8 mouse cellular contexts compared by ENCODE assay signal in genomic region chr7:118489706-118490665, GRCm38 (mm10). TPM values are rescaled to one million over a fixed set of nuclear protein-coding genes. Genes with fewer than 3 reads are reported as not detected.
DNase-seq lines count a peak whose midpoint lies in the region; ATAC-seq lines count a peak whose summit lies in the region.

No protein-coding gene starts in this region.

- intact Hi-C loops in heart, postnatal 25 days (cut with DNase I), result no loop called here

- no peak overlapping the region for H3K4me2 ChIP-seq in midbrain, embryonic 11.5 days

- peaks cover 15% of the 10 kb centered on the region; the same call in 1 of the 2 replicates for H3K36me3 ChIP-seq in heart, embryonic 10.5 days
- no peaks in the 10 kb centered on the region for H3K36me3 ChIP-seq in hindbrain, embryonic 10.5 days
- no peaks in the 10 kb centered on the region for H3K36me3 ChIP-seq in midbrain, embryonic 11.5 days (ENCODE audit: control insufficient read depth, insufficient read depth, low read length)

- H3K9ac ChIP-seq in midbrain, embryonic 11.5 days (ENCODE audit: low read length), result no peak overlapping the region

- peak; percentile 8; the same call in 1 of the 2 replicates for ATAC-seq in midbrain, embryonic 11.5 days (ENCODE audit: low FRiP score)

- H3K4me3 ChIP-seq in heart, embryonic 10.5 days, result peak overlapping the region; percentile 81
- H3K4me3 ChIP-seq in hindbrain, embryonic 10.5 days, result peak overlapping the region; percentile 67
- H3K4me3 ChIP-seq in midbrain, embryonic 11.5 days (ENCODE audit: low read depth, low read length), result no peak overlapping the region

- H3K27ac ChIP-seq in heart, embryonic 10.5 days, result peak overlapping the region; percentile 94; the same call in 1 of the 2 replicates
- H3K27ac ChIP-seq in hindbrain, embryonic 10.5 days, result no peak overlapping the region; the same call in 1 of the 2 replicates
- H3K27ac ChIP-seq in midbrain, embryonic 11.5 days (ENCODE audit: low read depth, low read length), result no peak overlapping the region

- peaks cover 35% of the 10 kb centered on the region for H3K4me1 ChIP-seq in heart, embryonic 10.5 days
- H3K4me1 ChIP-seq in hindbrain, embryonic 10.5 days (replicated peaks), result peaks cover 34% of the 10 kb centered on the region
- 0 out of 2 replicates have a peak, but pooled peaks cover 4% of the 10 kb centered on the region for H3K4me1 ChIP-seq in midbrain, embryonic 11.5 days (ENCODE audit: control insufficient read depth, insufficient read depth, low read length)

- H3K27me3 ChIP-seq in heart, embryonic 10.5 days (ENCODE audit: insufficient read depth, poor library complexity, severe bottlenecking), result peaks cover 43% of the 10 kb centered on the region
- H3K27me3 ChIP-seq in hindbrain, embryonic 10.5 days (ENCODE audit: insufficient read depth, poor library complexity, severe bottlenecking), result peaks cover 66% of the 10 kb centered on the region
- H3K27me3 ChIP-seq in midbrain, embryonic 11.5 days (ENCODE audit: control insufficient read depth, insufficient read depth, low read length), result peaks cover 34% of the 10 kb centered on the region

- WGBS in heart, embryonic 10.5 days, result 20% methylated on average over 57 of the region's 57 CpGs
- 13% methylated on average over 57 of the region's 57 CpGs for WGBS in hindbrain, embryonic 10.5 days
- WGBS in midbrain, embryonic 11.5 days, result 10% methylated on average over 57 of the region's 57 CpGs

- DNase-seq in heart, embryonic 10.5 days (ENCODE audit: low spot score), result no peak
- DNase-seq in heart, postnatal 25 days (ENCODE audit: low spot score), result no peak
- peak; percentile 20 for DNase-seq in WW6 (ENCODE audit: low read depth, low spot score)
- peak; percentile 8 for DNase-seq in hindbrain, embryonic 10.5 days (ENCODE audit: low spot score)
- peak; percentile 86 for DNase-seq in midbrain, embryonic 11.5 days (ENCODE audit: low spot score, missing footprints)
- no peak for DNase-seq in cerebellum, adult 9-10 months
- no peak for DNase-seq in layer of hippocampus, adult 9-11 months
- no peak for DNase-seq in cerebellum, adult 11-12 months

- no peaks in the 10 kb centered on the region for H3K9me3 ChIP-seq in heart, embryonic 10.5 days
- H3K9me3 ChIP-seq in hindbrain, embryonic 10.5 days, result no peaks in the 10 kb centered on the region
- H3K9me3 ChIP-seq in midbrain, embryonic 11.5 days (ENCODE audit: control insufficient read depth, low read length), result no peaks in the 10 kb centered on the region

RNA-seq across cellular contexts. Expression of gene Itpripl2, which starts 1.8 kb away (rescaled TPM):
- polyA plus RNA-seq in heart, embryonic 10.5 days (2016; fragmentation: Nextera tagmentation; extraction: Ambion mirVana), result 1.6 and 2.2 TPM in 2 replicates
- 10 to 100 TPM; 22.3 to 30.5 TPM for total RNA-seq in heart, postnatal 25 days (2021)
- 0.93 and 1.1 TPM in 2 replicates for polyA plus RNA-seq in hindbrain, embryonic 10.5 days (2016; fragmentation: Nextera tagmentation; extraction: Ambion mirVana)
- 0.72 and 0.77 TPM in 2 replicates for polyA plus RNA-seq in midbrain, embryonic 11.5 days (2014; fragmentation: Nextera tagmentation; extraction: Ambion mirVana)

RNA-seq across cellular contexts. Expression of gene Syt17, which starts 42.0 kb away (rescaled TPM):
- 0.74 and 1.3 TPM in 2 replicates for polyA plus RNA-seq in heart, embryonic 10.5 days (2016; fragmentation: Nextera tagmentation; extraction: Ambion mirVana)
- 1 to 10 TPM; 1.3 to 1.7 TPM for total RNA-seq in heart, postnatal 25 days (2021)
- 2.2 and 3.0 TPM in 2 replicates for polyA plus RNA-seq in hindbrain, embryonic 10.5 days (2016; fragmentation: Nextera tagmentation; extraction: Ambion mirVana)
- polyA plus RNA-seq in midbrain, embryonic 11.5 days (2014; fragmentation: Nextera tagmentation; extraction: Ambion mirVana), result 3.5 and 3.7 TPM in 2 replicates

RNA-seq across cellular contexts. Expression of gene Coq7, which starts 43.2 kb away (rescaled TPM):
- polyA plus RNA-seq in heart, embryonic 10.5 days (2016; fragmentation: Nextera tagmentation; extraction: Ambion mirVana), result 151 and 174 TPM in 2 replicates
- 100 to 1,000 TPM; 109 to 115 TPM for total RNA-seq in heart, postnatal 25 days (2021)
- 122 and 128 TPM in 2 replicates for polyA plus RNA-seq in hindbrain, embryonic 10.5 days (2016; fragmentation: Nextera tagmentation; extraction: Ambion mirVana)
- polyA plus RNA-seq in midbrain, embryonic 11.5 days (2014; fragmentation: Nextera tagmentation; extraction: Ambion mirVana), result 99.6 and 111 TPM in 2 replicates

Comparison
In these comparisons a context has a peak if more than half of its experiments do, and no peak if none do; other contexts are left out.
1. DNase-seq: peak in WW6 (single experiment), hindbrain, embryonic 10.5 days (single experiment) and midbrain, embryonic 11.5 days (single experiment); none in heart, embryonic 10.5 days (single experiment), heart, postnatal 25 days (single experiment), cerebellum, adult 9-10 months (single experiment), layer of hippocampus, adult 9-11 months (single experiment) and cerebellum, adult 11-12 months (single experiment).